In genomic region chr5:53235551-53235950, GRCm38 (mm10) we compare ENCODE assay signal across 10 mouse cellular contexts. TPM values are rescaled to one million over a fixed set of nuclear protein-coding genes. Genes with fewer than 3 reads are reported as not detected.
DNase-seq lines count a peak whose midpoint lies in the region; ATAC-seq lines count a peak whose summit lies in the region.
"Had no signal": no experiment of that assay in that cellular context is flagged by ENCODE, and none has a peak within 500 bp of the region (broad histone marks: within the 10 kb centered on the region; RNA-seq: fewer than 3 reads in every experiment).

No protein-coding gene starts in this region.

- 0 out of 2 replicates have a peak, but pooled peaks have one; percentile 67 for ATAC-seq in forebrain, embryonic 11.5 days (replicated peaks; ENCODE audit: low FRiP score)
- no peak for ATAC-seq in forebrain, embryonic 15.5 days (replicated peaks)
- ATAC-seq in kidney, embryonic 14.5 days (ENCODE audit: low FRiP score, low TSS enrichment): peak; percentile 70; the same call in 1 of the 2 replicates
- peak; percentile 86; the same call in 1 of the 2 replicates for ATAC-seq in lung, embryonic 15.5 days (ENCODE audit: borderline replicate concordance, extremely low read depth, low FRiP score, low TSS enrichment)
- no peak for ATAC-seq in megakaryocyte progenitor cell, adult 5-6 weeks (replicated peaks; ENCODE audit: poor library complexity)

- no peaks in the 10 kb centered on the region for H3K9me3 ChIP-seq in forebrain, embryonic 11.5 days (ENCODE audit: control insufficient read depth, low read length)
- no peaks in the 10 kb centered on the region for H3K9me3 ChIP-seq in forebrain, embryonic 15.5 days
- no peaks in the 10 kb centered on the region for H3K9me3 ChIP-seq in kidney, embryonic 14.5 days (ENCODE audit: control insufficient read depth, low read length)
- H3K9me3 ChIP-seq in lung, embryonic 15.5 days: no peaks in the 10 kb centered on the region

- H3K4me1 ChIP-seq in forebrain, embryonic 11.5 days (replicated peaks; ENCODE audit: control insufficient read depth, insufficient read depth, low read length): no peaks in the 10 kb centered on the region
- no peaks in the 10 kb centered on the region for H3K4me1 ChIP-seq in forebrain, embryonic 15.5 days
- 0 out of 2 replicates have a peak, but pooled peaks cover 7% of the 10 kb centered on the region for H3K4me1 ChIP-seq in kidney, embryonic 14.5 days (ENCODE audit: control insufficient read depth, insufficient read depth, low read length)
- peaks cover 12% of the 10 kb centered on the region for H3K4me1 ChIP-seq in lung, embryonic 15.5 days

- no peak overlapping the region for H3K4me3 ChIP-seq in forebrain, embryonic 11.5 days (ENCODE audit: low read depth, low read length)
- H3K4me3 ChIP-seq in forebrain, embryonic 15.5 days: no peak overlapping the region
- H3K4me3 ChIP-seq in kidney, embryonic 14.5 days (ENCODE audit: low read length): no peak overlapping the region
- no peak overlapping the region for H3K4me3 ChIP-seq in lung, embryonic 15.5 days

- no peak overlapping the region for H3K27ac ChIP-seq in forebrain, embryonic 11.5 days (ENCODE audit: low read depth, low read length)
- H3K27ac ChIP-seq in forebrain, embryonic 15.5 days (replicated peaks): no peak overlapping the region
- no peak overlapping the region for H3K27ac ChIP-seq in kidney, embryonic 14.5 days (ENCODE audit: low read depth, low read length)
- 0 out of 2 replicates have a peak overlapping the region, but pooled peaks have one; percentile 29 for H3K27ac ChIP-seq in lung, embryonic 15.5 days

- H3K36me3 ChIP-seq in forebrain, embryonic 11.5 days (ENCODE audit: control insufficient read depth, insufficient read depth, low read length): no peaks in the 10 kb centered on the region
- no peaks in the 10 kb centered on the region for H3K36me3 ChIP-seq in forebrain, embryonic 15.5 days
- no peaks in the 10 kb centered on the region for H3K36me3 ChIP-seq in kidney, embryonic 14.5 days (ENCODE audit: control insufficient read depth, insufficient read depth, low read length)
- no peaks in the 10 kb centered on the region for H3K36me3 ChIP-seq in lung, embryonic 15.5 days

- DNase-seq in forebrain, embryonic 11.5 days (ENCODE audit: low spot score): no peak
- no peak for DNase-seq in kidney, postnatal 14 days
- peak; percentile 63 for DNase-seq in embryo, embryonic 11 days
- DNase-seq in left cerebral cortex, adult 8-10 months (ENCODE audit: low spot score in 2 of 2): no peak
- DNase-seq: left cerebral cortex, postnatal 4 days had no signal

- no peaks in the 10 kb centered on the region for H3K27me3 ChIP-seq in forebrain, embryonic 11.5 days (ENCODE audit: control insufficient read depth, insufficient read depth, low read length)
- no peaks in the 10 kb centered on the region for H3K27me3 ChIP-seq in forebrain, embryonic 15.5 days
- no peaks in the 10 kb centered on the region for H3K27me3 ChIP-seq in kidney, embryonic 14.5 days (ENCODE audit: control insufficient read depth, insufficient read depth, low read length)
- H3K27me3 ChIP-seq in lung, embryonic 15.5 days: no peaks in the 10 kb centered on the region

- 19% methylated on average over 4 of the region's 4 CpGs for WGBS in forebrain, embryonic 11.5 days
- 30% methylated on average over 4 of the region's 4 CpGs for WGBS in forebrain, embryonic 15.5 days
- WGBS in kidney, embryonic 14.5 days: 15% methylated on average over 4 of the region's 4 CpGs
- WGBS in lung, embryonic 15.5 days: 5% methylated on average over 4 of the region's 4 CpGs

- no peak overlapping the region for H3K4me2 ChIP-seq in forebrain, embryonic 11.5 days (ENCODE audit: low read depth, low read length, severe bottlenecking)
- no peak overlapping the region for H3K4me2 ChIP-seq in forebrain, embryonic 15.5 days (replicated peaks)
- H3K4me2 ChIP-seq in kidney, embryonic 14.5 days (replicated peaks; ENCODE audit: low read depth, low read length): no peak overlapping the region
- H3K4me2 ChIP-seq in lung, embryonic 15.5 days: no peak overlapping the region

- no peak overlapping the region for H3K9ac ChIP-seq in forebrain, embryonic 11.5 days (ENCODE audit: low read length)
- H3K9ac ChIP-seq in forebrain, embryonic 15.5 days (replicated peaks): no peak overlapping the region
- no peak overlapping the region for H3K9ac ChIP-seq in kidney, embryonic 14.5 days (ENCODE audit: low read depth, low read length)
- H3K9ac ChIP-seq in lung, embryonic 15.5 days: no peak overlapping the region

RNA-seq across cellular contexts. Expression of gene Sel1l3, which starts 21.8 kb away (rescaled TPM):
- polyA plus RNA-seq in forebrain, embryonic 11.5 days (2014; fragmentation: Nextera tagmentation; extraction: Ambion mirVana): 9.1 and 10.4 TPM in 2 replicates
- polyA plus RNA-seq in forebrain, embryonic 15.5 days (2015; fragmentation: Nextera tagmentation; extraction: Ambion mirVana): 11.0 and 11.4 TPM in 2 replicates
- polyA plus RNA-seq in kidney, embryonic 14.5 days (2014; fragmentation: Nextera tagmentation; extraction: Ambion mirVana): 15.9 and 28.9 TPM in 2 replicates
- polyA plus RNA-seq in lung, embryonic 15.5 days (2015; fragmentation: Nextera tagmentation; extraction: Ambion mirVana): 5.4 and 6.1 TPM in 2 replicates
- total RNA-seq in megakaryocyte progenitor cell, adult 5-6 weeks (2015): not detected in 2 replicates
- total RNA-seq in megakaryocyte progenitor cell, adult 5-6 weeks (2017): 0.03 TPM in 1 of 2 replicates, not detected in the other
- 10 to 100 TPM; 55.6 to 65.4 (median 56.4) TPM for total RNA-seq in left cerebral cortex, adult 8-10 months (2022)
- total RNA-seq: MEL had no signal

RNA-seq across cellular contexts. Expression of gene Smim20, which starts 31.3 kb away (rescaled TPM):
- 71.3 and 75.4 TPM in 2 replicates for polyA plus RNA-seq in forebrain, embryonic 11.5 days (2014; fragmentation: Nextera tagmentation; extraction: Ambion mirVana)
- polyA plus RNA-seq in forebrain, embryonic 15.5 days (2015; fragmentation: Nextera tagmentation; extraction: Ambion mirVana): 59.9 and 65.8 TPM in 2 replicates
- polyA plus RNA-seq in kidney, embryonic 14.5 days (2014; fragmentation: Nextera tagmentation; extraction: Ambion mirVana): 91.7 and 106 TPM in 2 replicates
- polyA plus RNA-seq in lung, embryonic 15.5 days (2015; fragmentation: Nextera tagmentation; extraction: Ambion mirVana): 88.2 and 89.1 TPM in 2 replicates
- 62.7 and 65.7 TPM in 2 replicates for total RNA-seq in megakaryocyte progenitor cell, adult 5-6 weeks (2015)
- total RNA-seq in megakaryocyte progenitor cell, adult 5-6 weeks (2017): 46.7 and 56.9 TPM in 2 replicates
- total RNA-seq in left cerebral cortex, adult 8-10 months (2022): 10 to 100 TPM; 38.0 to 43.3 (median 40.1) TPM

Comparison
In these comparisons a context has a peak if more than half of its experiments do, and no peak if none do; other contexts are left out.
1. ATAC-seq: peak in forebrain, embryonic 11.5 days (single experiment), kidney, embryonic 14.5 days (single experiment) and lung, embryonic 15.5 days (single experiment); none in forebrain, embryonic 15.5 days (single experiment) and megakaryocyte progenitor cell, adult 5-6 weeks (single experiment).